Mouse (Mus musculus) brain, adult 2 months (tissue): Measurements from ENCODE around the gene Slc6a6.
A peak's percentile ranks its signal among the peaks of the same experiment; 100 is the strongest.

Experiments
- DNase-seq: peaks from one replicate; pipeline ENCODE4 v3.0.0; 2011; ENCODE audit warnings: low read depth, low spot score

Gene Slc6a6

DNA sequence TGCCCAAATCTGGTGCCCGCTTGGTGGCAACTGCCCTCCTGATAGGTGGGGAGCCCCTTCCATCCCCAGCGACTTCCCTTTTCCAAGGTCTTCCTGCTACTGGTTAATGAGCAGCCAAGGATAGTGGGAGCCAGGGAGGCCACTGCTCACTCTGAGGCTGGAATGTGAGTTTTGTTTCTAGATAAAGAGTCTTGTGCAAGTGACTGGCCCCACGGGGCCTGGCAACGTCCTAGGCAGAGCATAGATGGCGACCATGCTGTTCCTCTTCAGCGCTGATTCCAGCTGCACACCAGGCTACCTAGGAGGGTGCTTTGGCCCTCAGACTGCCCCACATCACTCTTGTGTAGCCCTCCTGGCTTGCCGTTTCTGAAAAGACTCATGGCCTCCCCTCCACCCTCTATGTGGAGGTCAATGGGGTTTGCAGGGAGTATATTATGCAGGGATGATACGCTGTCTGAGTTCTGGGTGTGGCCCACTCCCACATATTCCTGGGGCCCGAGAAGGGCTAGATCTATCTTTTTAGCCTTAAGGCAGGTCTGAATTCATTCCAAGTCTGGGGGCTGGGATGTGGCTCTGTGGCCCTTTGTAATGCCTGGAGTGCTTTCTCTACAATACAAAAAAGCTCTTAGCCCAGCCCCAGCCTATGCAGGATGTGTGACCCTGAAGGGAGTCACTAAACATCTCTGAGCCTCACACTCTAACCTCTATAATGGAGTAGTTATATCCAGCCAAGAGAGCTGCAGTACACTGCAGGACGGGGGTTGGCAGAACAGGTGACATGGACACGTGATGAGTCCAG is 17.2 kb downstream of the Slc6a6 start:
- no peak for DNase-seq

DNA sequence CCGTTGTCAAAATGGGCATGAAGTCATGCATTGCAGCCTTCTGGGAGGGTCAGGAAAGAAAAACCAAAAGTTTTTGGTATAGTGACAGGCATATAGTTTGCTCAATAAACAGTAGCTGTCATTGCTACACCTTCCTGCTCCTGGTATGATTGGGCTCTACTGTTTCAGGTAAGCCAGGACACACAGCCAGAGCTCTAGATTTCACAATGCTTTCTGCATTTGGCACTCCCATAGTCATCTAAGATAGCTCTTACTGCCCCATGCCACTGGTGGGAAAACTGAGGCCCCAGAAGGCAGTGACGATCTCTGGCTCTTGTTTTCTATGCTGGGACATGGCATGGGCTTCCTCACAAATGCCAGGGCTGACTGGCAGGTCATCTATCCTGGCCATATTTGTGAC is 19.6 kb downstream of the Slc6a6 start:
- no peak for DNase-seq

DNA sequence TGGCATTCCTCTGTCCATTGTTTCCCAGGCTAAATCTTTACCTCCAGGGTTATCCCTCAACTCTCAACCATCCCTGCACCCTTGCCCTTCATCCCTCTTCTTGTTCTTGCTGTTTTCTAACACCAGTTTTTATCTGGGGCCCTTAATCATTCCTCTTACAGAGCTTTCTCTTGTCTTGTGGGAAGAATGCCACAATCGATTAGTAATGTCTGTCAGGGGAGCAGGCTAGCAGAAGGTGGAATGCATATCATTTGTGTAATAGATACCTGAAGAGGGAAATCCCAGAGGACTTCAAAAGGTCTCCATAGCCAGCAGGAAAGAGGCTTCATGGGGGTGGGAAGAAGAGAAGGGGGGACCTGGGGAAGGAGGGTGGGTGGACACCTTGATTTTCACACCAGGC is 20.6 kb downstream of the Slc6a6 start:
- no peak for DNase-seq

DNA sequence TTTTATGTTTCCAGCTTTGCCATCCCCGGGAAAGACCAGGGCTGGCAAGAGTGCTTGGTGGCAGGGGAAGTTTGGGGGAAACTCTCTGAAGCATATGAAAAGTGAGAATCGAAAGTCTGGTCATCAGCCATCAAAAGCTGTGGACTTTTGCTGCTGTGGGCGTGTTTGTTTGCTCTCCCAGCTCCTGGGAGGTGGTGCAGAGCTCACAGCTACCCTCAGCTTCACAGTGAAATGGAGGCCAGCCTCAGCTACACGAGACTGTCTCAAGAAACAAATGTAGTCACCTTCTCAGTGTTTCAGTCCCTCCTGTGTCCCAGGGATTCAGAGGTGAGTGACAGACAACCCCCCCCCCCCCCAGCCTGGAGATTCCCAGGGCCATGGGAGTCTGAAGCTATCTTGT is 21.8 kb downstream of the Slc6a6 start:
- DNase-seq = no peak

DNA sequence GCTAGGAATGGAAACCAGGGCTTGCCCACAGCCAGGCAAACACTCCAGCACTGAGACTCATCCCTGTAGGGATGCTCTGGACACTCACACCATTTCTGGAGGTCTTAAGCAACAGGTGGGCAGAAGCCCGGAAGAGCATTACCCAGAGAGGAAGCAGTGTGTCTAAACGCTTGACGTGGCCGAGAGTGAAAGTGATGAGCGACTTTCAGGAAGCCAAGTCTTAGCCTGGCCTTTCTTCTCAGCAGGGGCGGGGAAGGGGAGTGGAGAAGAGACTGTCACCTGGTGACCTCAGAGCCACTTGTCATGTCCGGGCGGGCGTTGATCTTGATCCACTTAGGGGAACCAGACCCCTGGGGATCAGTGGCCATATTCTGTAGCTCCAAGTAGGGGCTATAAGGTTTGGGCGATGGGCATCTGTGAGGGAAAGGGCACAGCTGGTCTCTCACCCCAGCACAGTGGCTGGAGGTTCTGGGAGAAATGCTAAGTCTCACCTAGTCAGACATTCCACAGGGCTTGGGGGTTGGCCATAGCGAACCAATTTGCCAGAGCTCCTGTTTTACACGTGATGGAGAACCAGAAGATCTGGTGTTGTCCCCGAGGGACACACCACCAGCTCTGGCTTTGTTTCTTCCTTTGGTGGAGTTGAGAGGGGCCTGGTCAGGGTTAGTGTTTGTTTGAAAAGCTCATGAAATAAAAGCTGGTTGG is 22.4 kb downstream of the Slc6a6 start:
- no peak for DNase-seq

DNA sequence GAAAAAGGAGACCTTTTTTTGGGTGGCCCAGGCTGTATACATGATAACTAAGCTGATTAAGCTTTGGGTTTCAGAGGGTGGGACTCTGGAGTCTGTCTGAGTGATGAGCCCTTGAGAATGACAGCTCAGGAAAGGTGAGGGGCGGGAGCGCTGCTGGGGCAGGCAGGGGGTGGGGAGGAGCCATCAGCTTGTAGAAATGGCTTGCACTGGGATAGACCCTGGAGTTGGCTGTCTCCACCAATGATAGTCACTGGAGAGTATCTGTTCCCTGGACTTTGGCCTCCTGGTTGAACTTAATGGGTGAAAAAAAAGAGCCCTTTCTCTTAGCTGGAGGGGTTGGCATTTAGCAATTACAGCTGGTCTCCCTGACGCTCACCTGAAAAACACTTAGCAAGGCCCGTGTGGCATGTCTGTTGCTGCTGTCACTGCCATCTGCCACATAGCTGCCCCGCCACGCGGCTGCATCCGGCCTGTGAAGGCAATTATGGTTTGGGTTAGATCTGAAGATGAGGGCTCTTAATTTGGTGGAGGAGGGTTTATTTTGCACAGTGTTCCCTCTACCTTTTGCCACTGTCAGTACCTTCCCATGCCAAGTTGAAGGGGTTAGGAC is 23.5 kb downstream of the Slc6a6 start:
- DNase-seq = peak; percentile 74

DNA sequence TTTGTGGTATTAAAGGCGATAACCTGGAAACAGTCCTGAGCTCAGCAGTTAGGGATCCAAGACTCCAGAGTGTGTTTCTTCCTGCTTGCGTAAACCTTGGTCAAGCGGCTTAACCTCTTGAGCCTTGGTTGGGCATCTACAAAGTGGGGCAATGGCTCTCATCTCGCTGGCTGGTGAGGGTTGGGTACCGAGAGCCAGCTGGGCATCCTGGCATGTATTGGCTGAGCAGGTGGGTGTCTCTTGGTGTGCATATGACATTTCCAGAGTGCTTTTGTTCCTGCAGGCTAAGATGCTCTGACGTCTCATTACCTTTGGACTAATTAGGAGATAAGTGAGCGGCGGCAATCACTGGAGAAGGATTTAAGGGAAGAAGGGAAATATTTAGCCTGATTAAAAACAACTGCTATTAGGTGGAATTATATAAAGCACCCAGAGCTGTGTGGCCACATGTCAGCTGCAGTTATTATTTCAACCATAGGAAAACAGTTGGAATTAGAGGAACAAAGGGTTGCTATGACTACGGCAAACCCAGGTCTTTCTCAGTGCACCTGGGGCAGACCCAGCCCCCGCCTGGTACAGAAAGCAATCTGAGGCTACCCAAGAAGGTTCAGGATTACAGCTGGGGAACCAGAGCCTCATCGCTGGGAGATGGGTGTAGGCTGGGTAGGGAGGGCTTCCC is 24.2 kb downstream of the Slc6a6 start:
- DNase-seq = peak; percentile 70

DNA sequence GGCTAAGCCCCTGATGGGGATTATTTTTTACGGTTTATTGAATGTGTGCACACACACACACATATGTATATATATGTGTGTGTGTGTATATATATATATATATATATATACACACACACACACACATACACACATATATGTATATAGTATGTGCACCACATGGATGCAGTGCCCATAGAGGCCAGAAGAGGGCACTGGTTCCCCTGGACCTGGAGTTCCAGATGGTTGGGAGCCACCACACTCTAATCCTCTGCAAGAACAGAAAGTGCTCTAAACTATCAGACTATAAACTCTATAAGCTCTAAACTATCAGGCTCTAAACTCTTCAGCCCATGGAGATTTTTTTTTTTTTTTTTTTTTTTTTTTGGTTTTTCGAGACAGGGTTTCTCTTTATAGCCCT is 25.1 kb downstream of the Slc6a6 start:
- DNase-seq = no peak

DNA sequence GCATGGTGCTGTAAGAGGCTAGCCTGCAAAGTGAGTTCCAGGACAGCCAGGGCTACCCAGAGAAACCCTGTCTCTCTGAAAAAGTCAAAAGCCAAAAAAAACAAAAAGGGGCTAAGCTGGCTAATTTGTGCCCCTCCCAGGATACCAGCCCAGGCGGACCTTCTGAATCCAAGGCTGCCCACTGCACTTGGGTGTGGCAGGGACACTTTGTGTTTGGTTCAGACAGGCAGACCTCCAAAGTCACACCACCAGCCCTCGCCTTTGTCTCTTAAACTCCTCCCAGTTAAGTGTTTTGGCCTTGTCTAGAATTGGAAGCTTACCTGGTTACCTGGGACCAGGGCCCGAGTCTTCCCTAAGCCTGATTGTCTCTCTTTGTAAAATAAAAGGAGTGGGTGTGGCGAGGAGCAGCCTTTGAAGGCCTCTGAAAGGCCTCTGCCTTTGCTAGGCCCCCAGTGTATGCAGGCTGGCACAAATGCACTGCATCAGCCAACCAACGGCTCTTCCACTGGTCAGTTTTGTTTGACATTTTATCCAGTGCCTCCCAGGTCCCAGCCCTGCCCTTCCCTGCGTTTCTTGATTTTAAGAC is 26.6 kb downstream of the Slc6a6 start:
- no peak for DNase-seq

DNA sequence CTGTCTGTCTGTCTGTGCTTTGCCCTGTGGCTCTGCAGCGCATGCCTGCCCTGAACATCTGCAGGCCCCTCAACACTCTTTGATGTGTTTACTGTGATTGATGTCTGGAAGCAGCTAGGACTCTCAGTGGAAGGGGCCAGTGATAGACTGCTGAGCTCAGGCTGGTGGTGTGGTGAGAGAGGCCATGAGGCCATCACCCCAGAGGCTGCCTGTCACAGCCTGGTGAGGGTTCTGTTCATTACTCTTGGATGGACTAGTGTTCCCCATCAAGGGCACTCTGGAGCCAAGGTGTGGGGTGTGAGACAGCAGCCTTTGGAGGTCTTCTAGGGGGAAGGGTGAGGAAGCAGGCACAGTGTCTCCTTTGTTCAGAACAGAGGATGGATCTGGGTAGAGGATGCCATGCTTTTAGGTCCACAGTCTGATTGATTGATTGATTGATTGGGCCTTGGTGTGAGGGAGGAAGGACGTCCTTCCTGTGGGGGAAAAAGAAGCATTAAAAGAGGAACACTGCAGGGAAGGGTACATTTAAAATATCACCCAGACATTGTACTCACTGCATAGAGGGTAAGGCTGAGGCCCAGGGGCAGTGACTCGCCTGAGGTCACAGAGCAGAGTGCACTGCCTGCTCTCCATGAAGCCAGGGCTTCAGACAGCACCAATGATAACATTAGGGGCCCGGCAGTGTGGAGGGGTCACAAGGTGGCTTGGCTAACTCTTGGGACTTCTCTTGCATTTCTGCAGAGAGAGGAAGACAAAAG is 28.4 kb downstream of the Slc6a6 start:
- DNase-seq = no peak

DNA sequence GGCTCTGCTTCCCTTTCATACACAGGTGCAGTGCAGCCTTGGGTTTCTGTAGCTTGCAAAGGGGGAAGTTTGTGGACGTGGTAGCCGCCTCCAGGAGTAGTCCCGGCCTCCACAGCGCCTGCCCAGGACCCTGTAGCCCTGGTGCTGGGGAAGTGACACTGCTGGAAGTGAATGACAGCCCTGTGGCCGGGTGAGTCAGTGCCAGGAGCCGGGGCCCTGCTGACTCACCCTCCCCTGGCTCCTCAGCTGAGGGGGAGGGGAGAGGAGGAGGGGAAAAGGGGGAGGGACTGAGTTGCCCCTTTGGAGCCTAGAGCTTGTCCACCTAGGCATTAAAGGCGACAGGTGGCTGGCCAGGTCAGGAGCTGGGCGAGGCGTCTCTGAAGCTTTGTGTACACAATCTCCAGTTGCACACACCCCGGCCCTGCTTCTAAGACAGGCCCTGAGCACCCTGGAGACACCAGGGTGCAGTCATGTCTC is 29.0 kb downstream of the Slc6a6 start:
- DNase-seq = peak; percentile 87

DNA sequence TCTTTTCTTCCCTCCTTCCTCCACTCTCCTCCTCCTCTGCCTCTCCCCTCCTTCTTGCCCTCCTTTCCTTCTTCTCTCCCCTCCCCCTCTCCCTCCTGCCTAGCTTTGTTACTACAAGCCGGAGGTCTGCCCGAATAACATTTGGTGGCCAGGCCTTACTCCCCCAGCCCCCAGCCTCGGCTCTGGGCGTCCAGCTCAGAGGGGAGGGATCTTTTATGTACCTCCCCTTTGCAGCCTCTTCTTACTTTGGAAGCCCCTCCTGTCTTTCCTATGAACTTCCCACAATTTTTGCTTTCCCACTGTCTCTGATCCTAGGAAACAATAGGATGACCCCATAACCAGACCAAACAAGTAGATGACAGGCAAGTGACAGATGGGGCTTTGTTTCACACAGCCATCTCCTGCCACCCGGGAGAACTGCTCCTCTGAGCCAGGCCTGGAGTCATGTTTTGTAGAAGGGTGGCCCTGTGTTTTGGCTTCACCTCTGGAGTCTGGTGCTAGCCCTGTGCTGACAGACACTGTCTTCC is 29.6 kb downstream of the Slc6a6 start:
- peak; percentile 53 for DNase-seq

DNA sequence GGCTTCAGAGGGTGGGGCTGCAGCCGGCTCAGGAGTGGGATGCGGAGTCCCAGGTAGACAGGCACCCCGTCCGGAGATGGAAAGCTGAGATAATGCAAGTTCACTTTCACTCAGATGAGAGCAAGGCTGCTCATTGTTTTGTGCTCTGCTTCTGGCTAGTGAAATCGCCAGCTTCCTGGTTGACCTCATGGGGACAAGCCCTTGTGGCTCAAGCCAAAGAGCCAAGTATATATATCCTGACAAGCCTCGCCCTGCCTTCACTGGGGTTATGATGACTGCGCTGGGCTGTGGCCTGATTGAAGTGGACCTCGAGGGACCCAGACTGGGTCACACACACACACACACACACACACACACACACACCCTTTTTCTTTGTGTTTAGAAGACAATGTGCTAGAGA is 31.2 kb downstream of the Slc6a6 start:
- DNase-seq = no peak

DNA sequence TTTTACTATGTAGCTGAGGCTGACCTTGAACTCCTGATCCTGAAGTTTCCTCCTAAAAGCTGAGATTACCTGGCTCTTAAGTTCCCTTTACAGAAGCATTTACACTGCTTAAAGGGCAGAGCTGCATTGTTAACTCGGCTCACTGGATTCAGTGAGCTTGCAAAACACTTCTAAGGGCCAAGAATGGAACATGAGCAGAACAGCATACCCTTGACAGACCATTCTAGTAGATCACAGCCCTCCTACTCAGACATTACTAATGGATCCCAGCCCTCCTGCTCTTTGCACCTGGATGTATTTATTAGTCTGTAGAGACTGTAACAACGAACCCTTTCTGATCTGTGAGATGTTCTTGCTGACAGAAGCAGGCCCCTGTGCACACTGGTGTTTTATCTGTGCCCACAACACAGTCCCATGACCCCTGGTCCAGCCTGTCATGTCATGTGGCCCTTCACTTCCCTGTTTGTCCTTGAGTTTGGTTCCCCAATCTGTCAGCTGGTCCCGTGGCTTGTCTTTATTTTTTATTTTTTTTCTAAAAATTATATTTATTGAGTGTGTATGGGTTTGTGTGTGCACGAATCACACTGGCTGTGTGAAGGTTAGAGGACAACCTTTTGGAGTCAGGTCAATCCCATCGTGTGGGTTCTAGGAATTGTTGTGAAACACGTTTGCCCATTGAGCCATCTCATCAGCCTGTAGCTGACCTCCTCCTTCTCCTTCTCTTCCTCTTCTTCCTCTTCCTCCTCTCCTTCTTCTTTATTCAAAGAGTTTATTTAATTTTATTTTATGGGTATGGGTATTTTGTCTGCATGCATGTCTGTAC is 32.3 kb downstream of the Slc6a6 start:
- DNase-seq = no peak

DNA sequence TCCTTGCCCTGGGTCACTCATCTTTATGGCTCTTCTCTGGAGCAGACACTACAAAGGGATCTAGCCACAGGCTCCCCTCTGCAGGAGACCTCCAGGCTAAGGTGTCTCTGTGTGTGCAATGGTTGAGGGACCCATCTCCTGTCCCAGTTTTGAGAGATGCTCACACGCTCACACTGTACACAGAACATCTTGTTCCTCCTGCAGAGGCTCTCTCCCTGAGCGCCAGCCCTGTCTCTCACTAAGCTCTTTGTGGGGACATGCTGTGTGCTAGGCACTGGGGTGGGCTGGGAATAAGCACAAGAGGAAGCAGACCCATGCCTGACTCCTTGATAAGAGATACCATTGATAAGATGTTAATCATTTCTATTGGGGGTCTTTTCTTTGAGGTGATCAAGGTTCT is 34.2 kb downstream of the Slc6a6 start:
- peak; percentile 62 for DNase-seq

DNA sequence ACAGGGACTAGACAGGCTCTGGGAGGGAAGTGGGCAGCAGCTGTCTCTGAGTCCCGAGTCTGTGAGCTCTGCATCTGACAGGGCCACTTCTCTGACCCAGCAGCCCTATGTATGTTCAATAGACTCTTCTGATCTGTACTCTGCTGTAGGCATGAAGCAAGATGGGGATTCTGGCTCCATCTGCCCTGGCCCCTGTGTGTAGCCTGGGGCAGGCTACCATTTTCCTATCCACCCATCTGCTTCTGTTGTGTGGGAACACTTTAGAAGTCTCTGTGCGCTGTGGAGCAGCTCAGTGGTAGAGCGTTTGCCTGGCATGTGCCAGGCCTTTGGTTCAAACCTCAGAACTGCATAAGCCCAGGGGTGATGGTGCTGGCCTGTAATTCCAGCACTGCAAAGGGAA is 34.8 kb downstream of the Slc6a6 start:
- DNase-seq = peak; percentile 46

DNA sequence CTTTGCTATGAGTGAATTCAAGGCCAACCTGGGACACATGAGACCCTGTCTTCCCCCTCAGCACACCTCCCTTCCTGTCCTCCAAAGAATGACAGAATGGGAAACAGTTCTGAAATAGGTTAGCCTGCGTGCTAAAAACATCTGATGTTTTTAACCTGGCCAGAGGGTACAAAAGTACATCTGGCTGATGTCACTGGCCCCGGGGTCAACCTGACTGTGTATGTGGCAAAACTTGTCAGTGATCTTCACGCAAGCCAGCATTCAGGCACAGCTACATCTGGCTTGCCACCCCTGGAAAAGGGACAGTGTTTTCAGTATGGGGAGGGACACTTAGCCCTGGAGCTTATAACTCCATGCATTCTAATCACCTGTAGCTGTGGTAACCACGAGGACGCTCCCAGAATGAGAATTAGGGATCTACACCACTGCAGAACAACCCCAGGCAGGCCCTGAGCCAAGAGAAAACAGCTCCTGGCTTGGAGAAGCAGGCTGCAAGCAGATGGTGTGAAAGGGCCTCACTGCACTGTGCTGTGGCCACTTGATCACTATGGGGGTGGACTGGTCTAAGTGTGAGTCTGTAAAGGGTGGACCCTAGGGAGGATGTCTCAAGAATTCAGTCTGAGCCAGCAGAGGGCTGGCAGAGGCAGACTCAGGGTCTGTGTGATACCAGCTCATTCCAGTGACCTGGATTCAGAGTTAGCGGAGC is 35.3 kb downstream of the Slc6a6 start:
- DNase-seq = peak; percentile 84

DNA sequence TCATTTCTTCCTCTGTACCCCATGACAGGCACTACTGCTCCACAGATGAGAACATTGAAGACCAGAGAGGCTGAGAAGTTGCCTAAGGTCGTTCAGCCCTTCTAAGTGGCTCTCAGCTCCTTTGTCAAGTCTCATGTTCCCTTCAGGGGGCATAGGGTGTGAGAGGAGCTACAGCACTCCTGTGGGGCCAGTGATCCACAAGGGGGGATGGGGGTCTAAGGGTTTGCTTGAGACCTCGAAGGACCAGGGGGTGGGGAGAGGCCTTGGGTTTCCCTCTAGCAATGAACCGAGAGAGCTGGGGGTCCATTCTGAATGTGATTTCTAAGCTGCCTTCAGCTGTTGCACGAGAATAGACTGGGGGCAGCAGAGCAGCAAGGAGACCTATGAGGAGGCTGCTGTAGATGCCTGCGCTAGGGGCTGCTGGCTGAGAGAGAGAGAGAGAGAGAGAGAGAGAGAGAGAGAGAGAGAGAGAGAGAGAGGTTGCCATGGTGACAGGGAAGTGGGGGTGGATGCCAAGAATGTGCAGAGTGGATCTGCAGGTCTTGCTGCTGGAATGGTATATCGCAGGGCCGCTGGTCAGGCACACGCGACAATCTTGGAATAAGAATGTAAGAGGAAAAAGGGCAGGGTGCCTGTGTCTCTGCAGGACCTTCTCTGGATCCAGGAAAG is 36.1 kb downstream of the Slc6a6 start:
- peak; percentile 91 for DNase-seq
